Mouse (Mus musculus) frontal cortex, postnatal 14 days (tissue): ENCODE measurements around the gene Pbrm1.

Source experiments
- DNase-seq, 2 experiments: peaks; one replicate each; pipeline ENCODE4 v3.0.0; 2022; ENCODE audit warnings: low spot score in 2 of 2

Pbrm1 gene

GRCm38 (mm10) chr14:31133023-31133665 lies 114.2 kb downstream of the Pbrm1 start:
- peak in 1 of 2 experiments; percentile 11 for DNase-seq

GRCm38 (mm10) chr14:31134015-31135000 lies 115.4 kb downstream of the Pbrm1 start:
- peak in 1 of 2 experiments; percentile 5 for DNase-seq

- DNase-seq: no peak
Measured at GRCm38 (mm10) chr14:31135495-31136410, 116.8 kb downstream of the Pbrm1 start.

- no peak for DNase-seq
Measured at GRCm38 (mm10) chr14:31136411-31137280, 117.7 kb downstream of the Pbrm1 start.

- no peak for DNase-seq
Measured at GRCm38 (mm10) chr14:31137281-31137595, 118.3 kb downstream of the Pbrm1 start.

- DNase-seq: no peak
Measured at GRCm38 (mm10) chr14:31137791-31138190, 118.9 kb downstream of the Pbrm1 start.

GRCm38 (mm10) chr14:31138219-31138896 lies 119.4 kb downstream of the Pbrm1 start:
- DNase-seq: no peak

- DNase-seq: no peak
Measured at GRCm38 (mm10) chr14:31138897-31139429, 120.0 kb downstream of the Pbrm1 start.

- no peak for DNase-seq
Measured at GRCm38 (mm10) chr14:31139666-31140065, 120.7 kb downstream of the Pbrm1 start.

- DNase-seq: no peak
Measured at GRCm38 (mm10) chr14:31140141-31140540, 121.2 kb downstream of the Pbrm1 start.

GRCm38 (mm10) chr14:31141011-31141410 lies 122.1 kb downstream of the Pbrm1 start:
- no peak for DNase-seq

- DNase-seq: no peak
Measured at GRCm38 (mm10) chr14:31145694-31146093, 126.8 kb downstream of the Pbrm1 start.

GRCm38 (mm10) chr14:31160196-31161150 lies 141.5 kb downstream of the Pbrm1 start:
- no peak for DNase-seq

GRCm38 (mm10) chr14:31161191-31161590 lies 142.3 kb downstream of the Pbrm1 start:
- no peak for DNase-seq

GRCm38 (mm10) chr14:31161638-31162037 lies 142.7 kb downstream of the Pbrm1 start:
- DNase-seq: no peak

- DNase-seq: no peak
Measured at GRCm38 (mm10) chr14:31164067-31164466, 145.1 kb downstream of the Pbrm1 start.

GRCm38 (mm10) chr14:31165010-31165409 lies 146.1 kb downstream of the Pbrm1 start:
- no peak for DNase-seq

GRCm38 (mm10) chr14:31165458-31165857 lies 146.5 kb downstream of the Pbrm1 start:
- no peak for DNase-seq
